Mouse (Mus musculus) heart, embryonic 12.5 days (tissue): ENCODE measurements around the gene Hsd17b14. TPM values are rescaled to one million over a fixed set of nuclear protein-coding genes. Genes with fewer than 3 reads are reported as not detected.

Source experiments
- ATAC-seq: fragments of 200-750 bp; cut with Nextera tagmentation; 2 replicates; pipeline ENCODE4 v1.8.0; 2017; ENCODE audit warnings: moderate TSS enrichment, moderate library complexity; ENCODE audit not compliant: insufficient number of reproducible peaks, low FRiP score
- H3K27ac ChIP-seq: fragments of 300-500 bp; sonication (generic); 2 replicates; pipeline ENCODE4 v1.5.1; 2016; ENCODE audit warnings: mild to moderate bottlenecking, moderate library complexity; ENCODE audit not compliant: poor library complexity, severe bottlenecking
- H3K27me3 ChIP-seq: fragments of 300-500 bp; sonication (generic); replicated peaks from 2 replicates; pipeline ENCODE4 v1.6.1; 2016; ENCODE audit warnings: mild to moderate bottlenecking, moderate library complexity
- H3K36me3 ChIP-seq: fragments of 300-500 bp; sonication (generic); 2 replicates; pipeline ENCODE4 v1.6.1; 2016; ENCODE audit warnings: mild to moderate bottlenecking, moderate library complexity
- H3K4me1 ChIP-seq: fragments of 300-500 bp; sonication (generic); replicated peaks from 2 replicates; pipeline ENCODE4 v1.6.1; 2016; ENCODE audit warnings: mild to moderate bottlenecking
- H3K4me2 ChIP-seq: fragments of 300-500 bp; sonication (generic); 2 replicates; pipeline ENCODE4 v1.6.1; 2016; ENCODE audit warnings: mild to moderate bottlenecking, moderate library complexity
- H3K4me3 ChIP-seq: fragments of 300-500 bp; sonication (generic); 2 replicates; pipeline ENCODE4 v1.5.1; 2016; ENCODE audit warnings: mild to moderate bottlenecking
- H3K9ac ChIP-seq: fragments of 300-500 bp; sonication (generic); 2 replicates; pipeline ENCODE4 v1.6.1; 2016; ENCODE audit warnings: mild to moderate bottlenecking, moderate library complexity
- H3K9me3 ChIP-seq: fragments of 300-500 bp; sonication (generic); replicated peaks from 2 replicates; pipeline ENCODE4 v1.6.1; 2016; ENCODE audit warnings: mild to moderate bottlenecking, moderate library complexity
- WGBS: fragments of 180-500 bp; shearing (Covaris S2); methylation state at CpG from one replicate; pipeline ENCODE4 v1.1.7; 2016; 5-methylcytosine and 5-hydroxymethylcytosine counted together
- polyA plus RNA-seq: library from polyadenylated mRNA; unstranded; fragments of >200 nt; fragmentation: Nextera tagmentation; extraction: Ambion mirVana; gene quantifications from 2 replicates; pipeline ENCODE4 v1.2.1, GENCODE M21; 2016

Gene Hsd17b14
- polyA plus RNA-seq, 1 experiment from 2014 or later: 0.70 TPM

DNA sequence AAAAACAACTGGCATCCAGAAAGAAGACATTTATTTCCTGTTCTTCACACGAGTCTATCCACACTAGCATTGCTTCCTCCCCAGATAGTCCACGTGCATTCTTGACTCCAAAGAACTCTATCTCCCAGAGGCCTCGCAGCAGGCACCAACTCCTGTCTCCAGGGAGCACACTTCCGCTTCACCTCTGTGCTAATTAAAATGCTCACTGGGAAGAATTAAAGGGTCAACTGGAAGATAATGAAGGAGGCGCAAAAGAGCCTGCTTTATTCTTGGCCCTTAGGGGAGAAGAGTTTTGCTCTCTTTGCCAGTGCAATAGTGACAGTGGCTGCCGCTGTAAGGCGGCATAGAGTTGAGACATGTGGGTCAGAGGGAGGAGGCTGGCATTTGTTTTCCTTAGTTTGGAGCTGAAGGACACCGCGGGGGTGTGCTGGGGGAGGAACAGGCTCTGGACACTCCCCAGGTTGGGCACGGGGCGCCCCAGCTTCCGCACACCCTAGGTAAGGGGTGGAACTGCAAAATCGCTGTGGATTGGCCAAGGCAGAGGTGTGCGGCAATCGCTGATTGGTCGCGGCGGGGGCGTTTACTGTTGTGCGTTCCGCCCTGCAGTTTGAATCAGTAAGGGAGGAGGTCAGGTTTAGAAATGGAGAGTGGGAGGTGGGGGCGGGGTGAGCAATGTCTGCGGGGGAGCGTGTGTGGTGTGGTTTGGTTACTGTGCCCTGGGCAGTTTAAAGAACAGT is 13.3 kb downstream of the Hsd17b14 start:
- H3K4me1 ChIP-seq: peaks cover 33% of the 10 kb centered on the region
- peak; percentile 95 for ATAC-seq
- no peaks in the 10 kb centered on the region for H3K27me3 ChIP-seq
- H3K27ac ChIP-seq: peak overlapping the region; percentile 82
- H3K4me3 ChIP-seq: peak overlapping the region; percentile 56
- WGBS: under 1% methylated on average over 24 of the region's 24 CpGs
- peak overlapping the region; percentile 65 for H3K9ac ChIP-seq
- H3K36me3 ChIP-seq: no peaks in the 10 kb centered on the region
- H3K9me3 ChIP-seq: no peaks in the 10 kb centered on the region
- peak overlapping the region; percentile 86 for H3K4me2 ChIP-seq

GRCm38 (mm10) chr7:45568601-45569473 is 14.1 kb downstream of the Hsd17b14 start:
- 66% methylated on average over 10 of the region's 10 CpGs for WGBS
- H3K9ac ChIP-seq: peak overlapping the region; percentile 50; the same call in 1 of the 2 replicates

DNA sequence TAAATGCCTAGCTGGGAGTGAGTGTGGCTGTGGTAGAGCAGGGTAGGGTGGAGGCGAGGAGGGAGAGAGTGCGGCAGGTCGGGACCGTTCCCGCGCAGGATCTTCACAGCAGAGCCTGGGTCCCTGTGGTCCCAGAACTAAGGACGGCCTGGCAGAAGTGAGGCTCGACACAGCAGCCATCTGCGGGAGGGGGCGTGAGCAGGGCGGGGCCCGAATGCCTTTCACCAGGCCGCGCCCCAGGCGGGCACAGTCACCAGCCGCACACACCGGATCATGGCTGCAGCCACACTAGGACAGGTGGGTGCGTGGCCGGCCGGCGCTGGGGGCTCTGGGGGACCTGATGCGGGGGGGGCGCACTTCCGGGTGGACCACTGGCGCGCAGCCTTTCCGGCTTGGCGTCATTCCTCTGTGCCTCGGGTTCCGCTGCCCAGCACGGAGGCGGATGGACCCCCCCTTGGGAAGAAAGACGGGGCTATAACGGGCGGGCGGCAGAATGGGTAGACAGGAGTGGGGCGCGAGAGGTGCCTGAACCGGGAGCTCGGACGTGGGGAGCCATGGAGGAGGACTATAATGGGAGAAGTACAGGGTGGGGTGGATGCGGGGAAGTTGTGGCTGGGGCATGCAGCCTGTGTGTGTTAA is 15.5 kb downstream of the Hsd17b14 start, which contains the start of gene Bcat2:
Gene Bcat2 (plus strand): TSS at position 51 of the 639 bp plus-strand sequence.
- H3K9ac ChIP-seq: peak within 1 kb of the TSS; percentile 81
- H3K4me2 ChIP-seq: peak within 1 kb of the TSS; percentile 79
- H3K36me3 ChIP-seq: no peaks in the 10 kb centered on the region
- ATAC-seq: peak; percentile 79
- H3K27ac ChIP-seq: peak within 1 kb of the TSS; percentile 81
- peaks cover 42% of the 10 kb centered on the region for H3K4me1 ChIP-seq
- H3K9me3 ChIP-seq: no peaks in the 10 kb centered on the region
- H3K27me3 ChIP-seq: no peaks in the 10 kb centered on the region
- peak within 1 kb of the TSS; percentile 71 for H3K4me3 ChIP-seq
- whole genome bisulfite sequencing: under 1% methylated on average over 42 of the region's 42 CpGs

More at GRCm38 (mm10) chr7:45568601-45569473, 14.1 kb downstream of the Hsd17b14 start:
- H3K4me1 ChIP-seq: peaks cover 34% of the 10 kb centered on the region
- no peaks in the 10 kb centered on the region for H3K27me3 ChIP-seq
- peak overlapping the region; percentile 82 for H3K27ac ChIP-seq
- ATAC-seq: 0 out of 2 replicates have a peak, but pooled peaks have one; percentile 1
- H3K4me2 ChIP-seq: peak overlapping the region; percentile 86
- H3K4me3 ChIP-seq: peak overlapping the region; percentile 56
- H3K36me3 ChIP-seq: no peaks in the 10 kb centered on the region
- no peaks in the 10 kb centered on the region for H3K9me3 ChIP-seq

- H3K9me3 ChIP-seq: no peaks in the 10 kb centered on the region
- H3K27me3 ChIP-seq: no peaks in the 10 kb centered on the region
- H3K4me2 ChIP-seq: peak overlapping the region; percentile 79
- no peak overlapping the region for H3K4me3 ChIP-seq
- no peak overlapping the region for H3K27ac ChIP-seq
- 52% methylated on average over 1 of the region's 1 CpGs for WGBS
- H3K4me1 ChIP-seq: peaks cover 42% of the 10 kb centered on the region
- H3K36me3 ChIP-seq: peaks cover 15% of the 10 kb centered on the region
- ATAC-seq: no peak
- H3K9ac ChIP-seq: no peak overlapping the region
Observed at GRCm38 (mm10) chr7:45571966-45572365, 17.3 kb downstream of the Hsd17b14 start.

GRCm38 (mm10) chr7:45573954-45574353 is 19.3 kb downstream of the Hsd17b14 start:
- Histone ChIP-seq H3K27ac (no peak overlapping the region), H3K4me2 (no peak overlapping the region), H3K4me3 (no peak overlapping the region), H3K36me3 (peaks cover 31% of the 10 kb centered on the region), H3K27me3 (no peaks in the 10 kb centered on the region), H3K4me1 (peaks cover 27% of the 10 kb centered on the region), H3K9me3 (no peaks in the 10 kb centered on the region), H3K9ac (no peak overlapping the region)
- WGBS: 69% methylated on average over 8 of the region's 8 CpGs
- no peak for ATAC-seq

DNA sequence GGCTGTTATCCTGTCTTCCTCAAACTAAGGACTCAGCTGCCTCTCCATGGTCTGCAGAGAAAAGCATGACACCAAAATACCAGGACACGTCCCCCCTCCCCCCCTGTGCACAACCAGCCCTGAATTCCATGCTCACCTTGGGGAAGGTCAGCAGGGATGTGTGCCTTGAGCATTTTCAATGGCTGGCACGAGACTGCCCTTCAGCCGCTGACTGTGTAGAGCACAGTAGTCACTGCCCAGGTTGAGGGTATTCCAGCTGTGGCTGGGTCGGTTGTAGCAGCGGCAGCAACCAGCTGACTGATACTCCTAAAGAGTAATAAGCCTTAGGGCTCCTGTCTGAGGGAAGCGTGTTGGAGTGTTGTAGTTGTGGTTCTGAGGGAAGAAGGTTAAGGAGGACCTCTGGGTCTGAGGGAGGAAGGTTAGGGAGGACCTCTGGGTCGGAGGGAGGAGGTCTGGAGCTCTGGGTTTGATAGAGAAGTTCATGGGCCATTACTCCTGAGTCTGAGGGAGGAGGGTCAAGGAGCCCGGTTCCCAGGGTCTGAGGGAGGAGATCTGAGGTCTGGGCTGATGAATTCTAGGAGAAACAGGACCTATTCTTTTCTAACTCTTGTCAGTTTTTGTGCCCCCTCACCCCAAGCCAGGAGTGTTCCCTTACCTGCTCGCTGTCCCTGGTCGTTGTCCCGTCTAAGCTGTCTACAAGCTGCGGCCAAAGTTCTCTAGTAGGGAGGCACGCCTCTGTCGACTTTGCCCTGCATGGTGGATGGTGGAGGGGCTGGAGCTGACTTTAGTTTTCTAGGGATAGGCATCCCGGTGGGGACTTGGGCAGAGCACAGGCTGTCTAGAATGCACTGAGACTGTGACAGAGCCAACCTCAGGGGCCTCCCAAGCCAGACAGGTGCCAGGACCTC is 20.0 kb downstream of the Hsd17b14 start:
- no peaks in the 10 kb centered on the region for H3K9me3 ChIP-seq
- no peak overlapping the region for H3K4me3 ChIP-seq
- H3K27ac ChIP-seq: no peak overlapping the region
- H3K9ac ChIP-seq: no peak overlapping the region; the same call in 1 of the 2 replicates
- no peaks in the 10 kb centered on the region for H3K27me3 ChIP-seq
- H3K4me1 ChIP-seq: peaks cover 25% of the 10 kb centered on the region
- 79% methylated on average over 15 of the region's 15 CpGs for WGBS
- no peak overlapping the region for H3K4me2 ChIP-seq
- ATAC-seq: no peak
- H3K36me3 ChIP-seq: peaks cover 31% of the 10 kb centered on the region

DNA sequence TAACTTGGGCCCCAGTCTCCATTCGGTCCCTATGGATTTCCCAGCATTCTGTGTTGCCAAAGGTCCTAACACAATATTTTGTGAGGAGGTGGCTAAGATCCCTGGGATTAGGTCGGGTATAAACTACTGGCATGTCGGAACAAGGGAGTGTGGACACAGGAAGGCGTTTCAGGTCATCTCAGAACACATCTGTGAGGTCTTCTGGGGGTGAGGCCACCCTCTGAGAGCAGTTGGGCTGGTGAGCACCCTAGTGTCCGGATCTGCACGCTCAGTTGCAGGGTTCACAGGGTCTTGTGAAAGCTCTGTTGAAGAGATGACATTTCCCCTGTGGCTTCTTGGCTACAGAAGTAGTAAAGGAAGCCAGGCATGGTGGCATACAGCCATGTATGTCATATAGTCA is 31.2 kb downstream of the Hsd17b14 start:
- H3K27me3 ChIP-seq: no peaks in the 10 kb centered on the region
- 89% methylated on average over 6 of the region's 6 CpGs for WGBS
- no peak overlapping the region for H3K4me3 ChIP-seq
- peaks cover 10% of the 10 kb centered on the region; the same call in 1 of the 2 replicates for H3K4me1 ChIP-seq
- no peak overlapping the region for H3K9ac ChIP-seq
- no peak for ATAC-seq
- H3K27ac ChIP-seq: no peak overlapping the region
- H3K36me3 ChIP-seq: peaks cover 41% of the 10 kb centered on the region
- H3K4me2 ChIP-seq: no peak overlapping the region
- H3K9me3 ChIP-seq: 0 out of 2 replicates have a peak, but pooled peaks cover 3% of the 10 kb centered on the region

DNA sequence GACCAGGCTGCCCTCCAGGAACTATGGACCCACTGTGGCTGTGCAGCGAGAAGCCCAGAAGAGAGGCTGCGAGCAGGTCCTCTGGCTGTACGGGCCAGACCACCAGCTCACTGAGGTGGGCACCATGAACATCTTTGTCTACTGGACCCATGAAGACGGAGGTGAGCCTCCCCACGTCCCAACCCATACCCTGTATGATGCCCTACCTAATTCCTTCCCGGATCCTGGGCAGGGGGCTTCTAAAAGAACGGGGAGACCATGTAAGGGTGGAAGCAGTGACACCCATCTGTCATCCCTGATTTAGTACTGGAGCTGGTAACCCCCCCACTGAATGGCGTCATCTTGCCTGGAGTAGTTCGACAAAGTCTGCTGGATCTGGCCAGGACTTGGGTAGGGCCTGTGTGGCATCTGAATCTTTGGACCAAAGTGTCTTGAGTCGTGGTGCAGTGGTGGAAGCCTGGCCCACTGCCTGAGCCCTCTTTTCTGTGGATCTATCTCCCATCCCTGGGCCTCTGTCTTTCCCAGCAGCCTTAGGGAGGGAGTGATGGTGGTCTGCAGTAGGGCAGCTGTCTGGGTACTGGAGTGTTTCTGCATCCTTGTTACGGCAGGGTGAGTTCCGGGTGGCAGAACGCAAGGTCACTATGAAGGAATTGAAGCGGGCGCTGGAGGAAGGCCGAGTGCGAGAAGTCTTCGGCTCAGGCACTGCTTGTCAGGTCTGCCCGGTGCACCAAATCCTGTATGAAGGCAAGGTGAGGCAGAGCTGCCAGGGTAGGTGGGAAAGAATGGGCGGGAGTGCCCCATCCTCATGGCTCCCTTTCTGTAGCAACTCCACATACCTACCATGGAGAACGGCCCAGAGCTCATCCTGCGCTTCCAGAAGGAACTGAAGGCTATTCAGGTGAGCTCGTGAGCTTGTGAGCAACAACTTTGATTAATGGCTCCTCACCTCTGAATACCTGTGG is 33.2 kb downstream of the Hsd17b14 start:
- ATAC-seq: no peak
- Histone ChIP-seq H3K36me3 (peaks cover 40% of the 10 kb centered on the region), H3K9ac (no peak overlapping the region), H3K4me1 (peaks cover 10% of the 10 kb centered on the region; the same call in 1 of the 2 replicates), H3K27ac (no peak overlapping the region), H3K9me3 (0 out of 2 replicates have a peak, but pooled peaks cover 3% of the 10 kb centered on the region), H3K4me3 (no peak overlapping the region), H3K4me2 (no peak overlapping the region), H3K27me3 (no peaks in the 10 kb centered on the region)
- 91% methylated on average over 23 of the region's 23 CpGs for WGBS

- Histone ChIP-seq H3K27ac (no peak overlapping the region), H3K4me1 (peaks cover 10% of the 10 kb centered on the region; the same call in 1 of the 2 replicates), H3K4me3 (peak overlapping the region; percentile 36), H3K36me3 (peaks cover 36% of the 10 kb centered on the region), H3K9me3 (0 out of 2 replicates have a peak, but pooled peaks cover 3% of the 10 kb centered on the region), H3K4me2 (peak overlapping the region; percentile 63), H3K9ac (peak overlapping the region; percentile 52), H3K27me3 (no peaks in the 10 kb centered on the region)
- ATAC-seq: peak; percentile 94
- 6% methylated on average over 19 of the region's 19 CpGs for WGBS
Observed at GRCm38 (mm10) chr7:45589173-45589572, 34.5 kb downstream of the Hsd17b14 start.
